In genomic region chr8:108387160-108387912, GRCm38 (mm10) we compare ENCODE assay signal across 9 mouse cellular contexts.
DNase-seq lines count a peak whose midpoint lies in the region; ATAC-seq and TF ChIP-seq lines count a peak whose summit lies in the region.
"Had no signal": no experiment of that assay in that cellular context is flagged by ENCODE, and none has a peak within 500 bp of the region (broad histone marks: within the 10 kb centered on the region; RNA-seq: fewer than 3 reads in every experiment).

No protein-coding gene starts in this region.

- TF ChIP-seq EP300 in ES-Bruce4 (IDR thresholded peaks at IDR 0.05; ENCODE audit: insufficient read depth, low read depth, low read length): no peak

- H3K4me1 ChIP-seq in ES-Bruce4 (ENCODE audit: control insufficient read depth, insufficient read depth, low read length): no peaks in the 10 kb centered on the region
- H3K4me1 ChIP-seq in forebrain, embryonic 11.5 days (replicated peaks; ENCODE audit: control insufficient read depth, insufficient read depth, low read length): peaks cover 3% of the 10 kb centered on the region; the same call in 1 of the 2 replicates
- peaks cover 19% of the 10 kb centered on the region for H3K4me1 ChIP-seq in limb, embryonic 12.5 days (replicated peaks)
- H3K4me1 ChIP-seq in midbrain, embryonic 10.5 days: peaks cover 44% of the 10 kb centered on the region
- H3K4me1 ChIP-seq: megakaryocyte, embryonic 14.5 days had no signal

- peak overlapping the region; percentile 28 for H3K4me2 ChIP-seq in forebrain, embryonic 11.5 days (ENCODE audit: low read depth, low read length, severe bottlenecking)
- peak overlapping the region; percentile 15; the same call in 1 of the 2 replicates for H3K4me2 ChIP-seq in limb, embryonic 12.5 days

- no peaks in the 10 kb centered on the region for H3K9me3 ChIP-seq in ES-Bruce4 (replicated peaks; ENCODE audit: control insufficient read depth, insufficient read depth, low read length, poor library complexity, severe bottlenecking)
- no peaks in the 10 kb centered on the region for H3K9me3 ChIP-seq in forebrain, embryonic 11.5 days (ENCODE audit: control insufficient read depth, low read length)
- H3K9me3 ChIP-seq in limb, embryonic 12.5 days: no peaks in the 10 kb centered on the region
- H3K9me3 ChIP-seq in midbrain, embryonic 10.5 days (replicated peaks): no peaks in the 10 kb centered on the region

- DNase-seq in adrenal gland, adult 18-20 months (ENCODE audit: low spot score in 2 of 2): peak; percentile 16 to 39
- DNase-seq in forebrain, embryonic 11.5 days (ENCODE audit: low spot score): peak; percentile 70
- peak; percentile 44 to 54 for DNase-seq in heart, postnatal 10 days
- peak; percentile 73 for DNase-seq in midbrain, embryonic 10.5 days (ENCODE audit: low spot score)
- DNase-seq in right cerebral cortex, postnatal 25 days: no peak

- intact Hi-C loops in heart, postnatal 10 days (cut with DNase I): no loop called here

- H3K9ac ChIP-seq in ES-Bruce4 (ENCODE audit: low read depth, poor library complexity, severe bottlenecking): peak overlapping the region; percentile 30; the same call in 1 of the 2 replicates
- H3K9ac ChIP-seq in forebrain, embryonic 11.5 days (ENCODE audit: low read length): peak overlapping the region; percentile 27
- H3K9ac ChIP-seq in limb, embryonic 12.5 days (replicated peaks): no peak overlapping the region; the same call in 1 of the 2 replicates

- no peak for TF ChIP-seq POLR2A in ES-Bruce4 (IDR thresholded peaks at IDR 0.05; ENCODE audit: insufficient read depth, low read length)

- no peak overlapping the region for H3K27ac ChIP-seq in ES-Bruce4 (ENCODE audit: insufficient read depth, low read length)
- H3K27ac ChIP-seq in forebrain, embryonic 11.5 days (ENCODE audit: low read depth, low read length): no peak overlapping the region
- no peak overlapping the region for H3K27ac ChIP-seq in limb, embryonic 12.5 days
- peak overlapping the region; percentile 76 for H3K27ac ChIP-seq in midbrain, embryonic 10.5 days (replicated peaks)

- H3K36me3 ChIP-seq in ES-Bruce4 (ENCODE audit: control insufficient read depth, insufficient read depth, low read length, poor library complexity, severe bottlenecking): no peaks in the 10 kb centered on the region
- H3K36me3 ChIP-seq in forebrain, embryonic 11.5 days (ENCODE audit: control insufficient read depth, insufficient read depth, low read length): no peaks in the 10 kb centered on the region
- no peaks in the 10 kb centered on the region for H3K36me3 ChIP-seq in limb, embryonic 12.5 days
- no peaks in the 10 kb centered on the region for H3K36me3 ChIP-seq in midbrain, embryonic 10.5 days

- TF ChIP-seq CTCF in ES-Bruce4 (IDR thresholded peaks at IDR 0.05; ENCODE audit: low read depth, low read length): no peak

- 27% methylated on average over 22 of the region's 22 CpGs for WGBS in forebrain, embryonic 11.5 days
- 44% methylated on average over 22 of the region's 22 CpGs for WGBS in limb, embryonic 12.5 days
- WGBS in midbrain, embryonic 10.5 days: 32% methylated on average over 22 of the region's 22 CpGs

- no peaks in the 10 kb centered on the region for H3K27me3 ChIP-seq in ES-Bruce4 (ENCODE audit: control insufficient read depth, insufficient read depth, low read length, poor library complexity, severe bottlenecking)
- no peaks in the 10 kb centered on the region for H3K27me3 ChIP-seq in forebrain, embryonic 11.5 days (ENCODE audit: control insufficient read depth, insufficient read depth, low read length)
- no peaks in the 10 kb centered on the region for H3K27me3 ChIP-seq in limb, embryonic 12.5 days
- H3K27me3 ChIP-seq in midbrain, embryonic 10.5 days (ENCODE audit: low read depth, poor library complexity, severe bottlenecking): no peaks in the 10 kb centered on the region
- H3K27me3 ChIP-seq: megakaryocyte, embryonic 14.5 days had no signal

- 0 out of 2 replicates have a peak, but pooled peaks have one; percentile 46 for ATAC-seq in forebrain, embryonic 11.5 days (replicated peaks; ENCODE audit: low FRiP score)
- no peak for ATAC-seq in limb, embryonic 12.5 days (ENCODE audit: insufficient number of reproducible peaks, insufficient read depth, low FRiP score, low TSS enrichment, low read depth)
- ATAC-seq in activated CD4-positive, CD25-positive, alpha-beta regulatory T cell, adult 4 months: no peak

- H3K4me3 ChIP-seq in ES-Bruce4 (ENCODE audit: low read depth, low read length): peak overlapping the region; percentile 35
- H3K4me3 ChIP-seq in forebrain, embryonic 11.5 days (ENCODE audit: low read depth, low read length): no peak overlapping the region
- no peak overlapping the region for H3K4me3 ChIP-seq in limb, embryonic 12.5 days (replicated peaks)
- peak overlapping the region; percentile 32 for H3K4me3 ChIP-seq in midbrain, embryonic 10.5 days
- H3K4me3 ChIP-seq: megakaryocyte, embryonic 14.5 days had no signal

Comparison
In these comparisons a context has a peak if more than half of its experiments do, and no peak if none do; other contexts are left out.
1. H3K4me3 ChIP-seq: peak in ES-Bruce4 (single experiment) and midbrain, embryonic 10.5 days (single experiment); none in forebrain, embryonic 11.5 days (single experiment) and limb, embryonic 12.5 days (single experiment).